Mouse (Mus musculus) stomach, postnatal 0 days (tissue): ENCODE results near the gene Prkca. TPM values are rescaled to one million over a fixed set of nuclear protein-coding genes. Genes with fewer than 3 reads are reported as not detected.
A peak's percentile ranks its signal among the peaks of the same experiment; 100 is the strongest.

Experiments
- ATAC-seq: fragments of 200-750 bp; cut with Nextera tagmentation; 2 replicates; pipeline ENCODE4 v1.8.0; 2017; ENCODE audit not compliant: low FRiP score, low TSS enrichment
- DNase-seq: peaks from one replicate; pipeline ENCODE4 v3.0.0-alpha.2; 2016; ENCODE audit warnings: low spot score
- H3K27ac ChIP-seq: fragments of 300-500 bp; sonication (generic); replicated peaks from 2 replicates; pipeline ENCODE4 v1.5.1; 2014; ENCODE audit warnings: mild to moderate bottlenecking, control low read depth
- H3K27me3 ChIP-seq: fragments of 300-500 bp; sonication (generic); 2 replicates; pipeline ENCODE4 v1.6.1; 2014; ENCODE audit warnings: low read length; ENCODE audit not compliant: control insufficient read depth, insufficient read depth
- H3K36me3 ChIP-seq: fragments of 300-500 bp; sonication (generic); 2 replicates; pipeline ENCODE4 v1.6.1; 2014; ENCODE audit warnings: low read length, mixed read lengths; ENCODE audit not compliant: control insufficient read depth, insufficient read depth
- H3K4me1 ChIP-seq: fragments of 300-500 bp; sonication (generic); replicated peaks from 2 replicates; pipeline ENCODE4 v1.6.1; 2014; ENCODE audit warnings: antibody characterized with exemption; ENCODE audit not compliant: control insufficient read depth, insufficient read depth
- H3K4me2 ChIP-seq: fragments of 300-500 bp; sonication (generic); replicated peaks from 2 replicates; pipeline ENCODE4 v1.6.1; 2014; ENCODE audit warnings: low read depth, mild to moderate bottlenecking, control low read depth, moderate library complexity
- H3K4me3 ChIP-seq: fragments of 300-500 bp; sonication (generic); 2 replicates; pipeline ENCODE4 v1.5.1; 2014; ENCODE audit warnings: low read depth, low read length, control low read depth
- H3K9ac ChIP-seq: fragments of 300-500 bp; sonication (generic); 2 replicates; pipeline ENCODE4 v1.6.1; 2014; ENCODE audit warnings: mild to moderate bottlenecking, low read length, control low read depth, mixed read lengths
- H3K9me3 ChIP-seq: fragments of 300-500 bp; sonication (generic); 2 replicates; pipeline ENCODE4 v1.6.1; 2016; ENCODE audit warnings: low read length; ENCODE audit not compliant: control insufficient read depth
- CTCF ChIP-seq: IDR thresholded peaks from 2 replicates; pipeline ENCODE4 v1.5.1; 2016; ENCODE audit warnings: antibody characterized with exemption, low read depth, mild to moderate bottlenecking, moderate library complexity
- EP300 ChIP-seq: optimal IDR thresholded peaks from 2 replicates; pipeline ENCODE3; 2016; ENCODE audit warnings: antibody characterized with exemption
- WGBS: fragments of 180-500 bp; shearing (Covaris S2); extraction: QIAGEN DNeasy Blood & Tissue Kit; methylation state at CpG from one replicate; pipeline ENCODE4 v1.1.7; 2014; 5-methylcytosine and 5-hydroxymethylcytosine counted together
- polyA plus RNA-seq: library from polyadenylated mRNA; unstranded; fragments of >200 nt; fragmentation: Nextera tagmentation; extraction: Ambion mirVana; gene quantifications from 2 replicates; pipeline ENCODE4 v1.2.1, GENCODE M21; 2015

The Prkca gene
- polyA plus RNA-seq, 1 experiment from 2014 or later = 3.7 TPM

DNA sequence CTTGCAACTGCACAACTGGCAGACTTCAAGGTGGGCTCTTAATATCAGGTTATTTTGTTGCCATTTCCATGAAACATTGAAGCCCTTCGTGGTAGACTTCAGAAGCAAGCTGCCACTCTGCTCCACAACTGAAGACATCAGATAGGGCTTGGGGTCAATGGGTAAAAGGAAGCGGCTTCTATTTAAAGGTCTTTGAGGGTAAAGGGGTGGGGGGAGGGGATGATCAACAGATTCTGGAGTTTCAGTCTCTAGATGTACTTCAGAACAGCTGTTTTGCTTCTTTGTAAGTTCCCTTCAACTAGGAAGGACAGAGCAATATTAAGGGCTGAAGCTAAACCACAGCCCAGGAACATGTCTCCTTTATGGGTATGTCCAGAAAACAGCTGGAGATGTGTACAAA, 31.8 kb downstream of the Prkca start:
- Histone ChIP-seq H3K9me3 (no peaks in the 10 kb centered on the region), H3K27ac (no peak overlapping the region), H3K36me3 (no peaks in the 10 kb centered on the region), H3K4me3 (no peak overlapping the region), H3K9ac (no peak overlapping the region), H3K27me3 (no peaks in the 10 kb centered on the region), H3K4me1 (no peaks in the 10 kb centered on the region), H3K4me2 (no peak overlapping the region)
- TF ChIP-seq EP300 = no peak
- 62% methylated on average over 2 of the region's 2 CpGs for WGBS
- ATAC-seq (no peak), DNase-seq (no peak)

DNA sequence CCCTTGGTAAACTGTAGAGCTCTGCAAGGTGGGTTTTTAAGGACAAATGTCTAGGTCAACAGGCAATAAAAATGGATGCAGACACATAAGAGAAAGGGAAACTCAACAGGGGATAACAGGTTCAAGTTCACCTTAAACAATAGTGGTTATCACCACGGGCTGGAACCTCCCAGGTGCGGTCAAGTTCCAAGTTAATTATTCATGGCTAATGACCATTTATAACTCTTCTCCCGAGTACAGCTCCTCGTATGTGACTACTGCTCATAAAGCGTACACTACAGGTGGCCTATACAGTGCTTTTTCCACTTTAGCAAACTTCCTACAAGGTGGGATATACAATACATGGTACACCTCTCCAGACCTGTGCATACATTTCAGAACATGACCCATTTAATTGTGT, 33.9 kb downstream of the Prkca start:
- Histone ChIP-seq H3K4me2 (no peak overlapping the region), H3K9me3 (no peaks in the 10 kb centered on the region), H3K27me3 (no peaks in the 10 kb centered on the region), H3K4me3 (no peak overlapping the region), H3K27ac (peak overlapping the region; percentile 53; the same call in 1 of the 2 replicates), H3K4me1 (no peaks in the 10 kb centered on the region), H3K9ac (no peak overlapping the region), H3K36me3 (no peaks in the 10 kb centered on the region)
- DNase-seq (peak; percentile 37), ATAC-seq (peak; percentile 62)
- 66% methylated on average over 5 of the region's 5 CpGs for WGBS
- TF ChIP-seq EP300 = no peak
- no peak for TF ChIP-seq CTCF

DNA sequence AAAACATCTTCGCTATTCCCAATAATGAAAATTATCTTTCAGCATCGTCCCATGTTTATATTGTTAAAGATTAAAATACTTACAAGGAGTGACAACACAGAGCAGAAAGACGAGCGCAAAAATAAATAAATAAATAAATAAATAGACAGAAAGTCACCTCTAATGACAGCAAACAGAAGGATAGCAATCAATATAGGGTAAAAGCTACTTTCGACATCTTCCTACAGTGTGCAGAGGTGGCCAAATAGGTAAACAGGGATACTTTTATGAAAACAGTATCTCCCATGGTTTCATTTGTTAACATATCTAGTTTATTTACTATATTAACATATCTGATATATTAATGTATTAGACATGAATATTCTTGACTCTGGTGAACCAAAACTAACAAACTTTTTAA, 35.5 kb downstream of the Prkca start:
- no peaks in the 10 kb centered on the region for H3K9me3 ChIP-seq
- H3K4me1 ChIP-seq = peaks cover 3% of the 10 kb centered on the region; the same call in 1 of the 2 replicates
- H3K27ac ChIP-seq = no peak overlapping the region
- WGBS = 94% methylated on average over 5 of the region's 5 CpGs
- H3K4me2 ChIP-seq = no peak overlapping the region
- DNase-seq = no peak
- H3K9ac ChIP-seq = no peak overlapping the region
- ATAC-seq = no peak
- H3K27me3 ChIP-seq = no peaks in the 10 kb centered on the region
- TF ChIP-seq EP300 = no peak
- no peak for TF ChIP-seq CTCF
- no peak overlapping the region for H3K4me3 ChIP-seq
- H3K36me3 ChIP-seq = no peaks in the 10 kb centered on the region

DNA sequence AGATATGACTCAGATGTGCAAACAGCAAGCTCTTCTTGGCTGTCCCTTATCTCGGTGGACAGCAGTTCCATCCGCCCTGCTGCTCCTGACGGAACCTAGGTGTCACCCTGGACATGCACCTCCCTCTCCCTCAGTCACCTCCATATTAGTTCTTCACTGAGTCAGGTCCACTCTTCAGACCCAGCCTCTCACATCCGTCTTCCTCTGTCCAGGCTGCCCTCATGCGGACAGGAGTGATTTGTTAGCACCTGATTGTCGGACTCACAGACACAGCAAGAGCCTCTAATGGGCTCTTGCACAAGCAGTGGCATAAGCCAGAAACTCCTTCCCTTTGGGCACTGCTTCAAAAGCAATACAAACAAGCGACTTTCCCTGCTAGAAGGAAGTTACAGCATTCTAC, 36.5 kb downstream of the Prkca start:
- no peaks in the 10 kb centered on the region for H3K36me3 ChIP-seq
- H3K4me1 ChIP-seq = peaks cover 3% of the 10 kb centered on the region; the same call in 1 of the 2 replicates
- no peak overlapping the region for H3K4me3 ChIP-seq
- H3K27me3 ChIP-seq = no peaks in the 10 kb centered on the region
- ATAC-seq (peak; percentile 79), DNase-seq (peak; percentile 59)
- H3K9me3 ChIP-seq = no peaks in the 10 kb centered on the region
- peak; percentile 48 for TF ChIP-seq CTCF
- TF ChIP-seq EP300 = no peak
- no peak overlapping the region for H3K9ac ChIP-seq
- no peak overlapping the region for H3K27ac ChIP-seq
- H3K4me2 ChIP-seq = no peak overlapping the region
- WGBS = 45% methylated on average over 7 of the region's 7 CpGs

DNA sequence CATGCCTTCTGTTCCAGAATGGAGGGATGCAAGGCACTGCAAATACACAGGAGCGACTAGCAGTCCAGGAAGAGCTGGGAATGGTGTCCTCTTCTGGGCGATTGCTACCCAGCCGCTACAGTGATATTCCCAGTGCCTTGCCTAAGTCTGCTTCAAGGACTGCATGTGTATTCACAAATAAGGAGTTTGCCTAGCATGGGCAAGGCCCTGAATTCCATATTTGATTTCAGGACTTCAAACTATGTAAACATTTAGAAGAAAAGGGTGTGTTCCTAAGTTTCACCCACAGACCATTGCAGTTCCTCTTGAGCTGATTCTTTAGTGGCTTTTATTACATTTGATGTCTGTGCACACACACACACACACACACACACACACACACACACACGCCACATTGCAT, 39.9 kb downstream of the Prkca start:
- 64% methylated on average over 4 of the region's 4 CpGs for WGBS
- Histone ChIP-seq H3K9ac (no peak overlapping the region), H3K9me3 (no peaks in the 10 kb centered on the region), H3K4me2 (no peak overlapping the region), H3K27ac (peak overlapping the region; percentile 49; the same call in 1 of the 2 replicates), H3K4me3 (no peak overlapping the region), H3K4me1 (peaks cover 3% of the 10 kb centered on the region), H3K36me3 (no peaks in the 10 kb centered on the region), H3K27me3 (no peaks in the 10 kb centered on the region)
- no peak for DNase-seq
- no peak for TF ChIP-seq EP300
- TF ChIP-seq CTCF = 0 out of 2 replicates have a peak, but pooled peaks have one; percentile 5
- peak; percentile 49; the same call in 1 of the 2 replicates for ATAC-seq

DNA sequence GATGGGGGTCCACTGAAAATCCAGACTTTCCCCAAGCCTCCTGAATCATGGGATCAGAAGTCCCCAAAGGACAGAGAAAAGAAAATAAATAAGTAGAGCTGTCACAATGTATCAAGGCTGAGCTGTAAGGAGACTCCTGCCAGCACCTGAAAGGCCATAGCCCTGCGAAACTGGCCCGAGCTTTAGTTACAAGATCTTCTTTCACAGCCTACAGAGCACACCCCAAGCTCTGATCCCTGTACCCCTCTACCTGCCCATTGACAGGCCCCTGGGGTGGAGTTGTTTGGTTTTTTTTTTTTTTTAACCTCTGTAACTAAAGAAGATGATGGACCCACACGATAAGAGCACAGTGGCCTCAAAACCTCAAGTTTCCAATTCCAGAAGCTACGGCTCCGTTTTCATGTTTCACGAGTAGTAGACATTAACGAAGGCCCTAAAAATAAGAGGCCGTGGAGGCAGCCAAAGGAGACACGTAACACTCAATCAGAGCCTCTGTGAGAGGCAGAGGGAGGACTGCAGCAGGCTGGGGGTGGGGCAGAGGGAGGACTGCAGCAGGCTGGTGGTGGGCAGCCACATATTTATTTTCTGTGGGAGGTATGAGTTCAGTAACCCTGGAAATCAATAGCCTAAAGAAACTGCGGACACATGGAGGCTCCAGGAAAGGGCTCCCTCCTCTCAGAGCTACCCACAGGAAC, 41.8 kb downstream of the Prkca start:
- H3K27ac ChIP-seq = no peak overlapping the region
- no peak overlapping the region for H3K9ac ChIP-seq
- TF ChIP-seq EP300 = no peak
- TF ChIP-seq CTCF = no peak
- H3K36me3 ChIP-seq = no peaks in the 10 kb centered on the region
- no peaks in the 10 kb centered on the region for H3K27me3 ChIP-seq
- 78% methylated on average over 10 of the region's 10 CpGs for WGBS
- H3K9me3 ChIP-seq = no peaks in the 10 kb centered on the region
- no peak overlapping the region for H3K4me3 ChIP-seq
- no peak for DNase-seq
- peaks cover 3% of the 10 kb centered on the region for H3K4me1 ChIP-seq
- no peak overlapping the region for H3K4me2 ChIP-seq
- ATAC-seq = no peak
